Mouse (Mus musculus) thymus, postnatal 14 days (tissue): ENCODE results near the gene Nova1.

ENCODE experiments used
- DNase-seq: peaks from one replicate; pipeline ENCODE4 v3.0.0; 2021

Nova1 gene

DNA sequence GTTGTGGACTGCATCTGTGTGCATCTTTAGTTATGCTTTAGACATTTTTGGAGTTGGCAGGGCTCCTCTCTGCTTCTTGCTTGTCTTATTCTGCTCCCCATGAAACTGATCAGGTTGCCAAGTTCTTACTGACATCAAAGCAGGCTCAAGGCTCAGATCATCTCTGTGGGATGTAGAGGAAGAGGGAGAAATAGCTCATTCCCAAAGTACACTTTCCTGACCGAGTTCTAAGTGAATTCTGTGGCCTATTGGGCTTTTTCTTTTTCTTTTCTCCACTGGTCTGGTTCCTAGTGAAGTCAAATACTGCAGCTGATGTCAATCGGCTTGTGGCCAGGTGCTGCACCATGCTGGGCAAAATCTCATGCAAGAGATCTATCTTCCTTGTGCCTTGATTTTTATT lies 152.0 kb downstream of the Nova1 start:
- no peak for DNase-seq

DNA sequence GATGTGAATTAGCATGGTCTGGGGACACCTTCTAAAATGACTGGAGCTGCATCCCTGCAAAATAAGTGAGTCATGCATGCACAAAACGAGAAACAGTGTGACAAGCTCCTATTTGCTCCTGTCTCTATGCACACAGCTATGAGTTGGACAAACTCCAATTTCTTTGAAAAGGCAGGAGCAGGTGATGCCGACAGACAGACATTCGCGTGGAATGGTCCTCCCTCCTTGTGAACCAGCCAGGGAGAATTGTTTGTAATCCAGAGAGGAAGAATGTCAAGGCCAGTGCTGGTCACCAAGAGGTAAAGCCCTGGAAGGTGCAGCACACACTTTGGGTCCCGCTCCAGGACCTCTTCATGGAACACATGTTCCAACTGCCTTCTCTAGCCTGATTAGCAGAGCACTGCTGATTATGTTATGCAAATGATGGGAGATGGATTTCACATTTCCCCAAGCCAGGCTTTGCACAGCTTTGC lies 172.6 kb downstream of the Nova1 start:
- DNase-seq: no peak

DNA sequence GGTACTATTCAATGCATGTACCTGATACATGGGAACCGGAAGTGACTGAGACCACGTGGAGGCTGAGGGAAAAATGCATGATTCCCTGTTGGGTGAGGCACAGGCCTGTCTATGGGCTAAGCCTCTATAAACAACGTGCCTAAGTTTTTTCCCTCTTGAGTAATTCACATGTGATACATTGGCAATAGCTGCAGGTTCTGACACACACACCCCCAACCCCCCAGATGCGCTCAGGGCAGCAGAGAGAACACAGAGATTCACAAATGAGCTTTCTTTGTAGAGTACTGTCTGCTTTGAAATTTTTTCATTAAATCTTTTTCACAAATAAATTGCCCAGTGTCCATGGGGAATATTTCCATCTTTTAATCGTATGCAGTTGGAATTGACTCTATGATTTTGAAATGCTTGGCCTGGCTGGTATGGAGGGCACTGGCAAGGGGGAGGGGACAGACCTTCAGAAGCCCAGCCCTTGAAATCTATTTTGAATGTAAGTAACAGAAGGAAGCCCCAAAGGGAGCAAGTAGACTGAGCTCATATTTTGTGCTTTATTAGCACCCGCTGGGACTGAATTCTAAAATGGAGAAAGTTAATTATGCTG lies 173.3 kb downstream of the Nova1 start:
- DNase-seq: no peak
